Mouse (Mus musculus) testis, adult 2 months (tissue): ENCODE data around the gene Ap3d1.

Source experiments
- CTCF ChIP-seq: fragments of 200-500 bp; IDR thresholded peaks from 2 replicates; pipeline ENCODE4 v1.5.1; 2012; ENCODE audit warnings: low read depth, mild to moderate bottlenecking, inconsistent platforms, low read length, moderate library complexity; ENCODE audit not compliant: control insufficient read depth, insufficient read depth, insufficient replicate concordance
- POLR2A ChIP-seq: fragments of 200-500 bp; IDR thresholded peaks from 2 replicates; pipeline ENCODE4 v1.6.1; 2012; ENCODE audit warnings: low read depth, mild to moderate bottlenecking, inconsistent platforms, low read length, moderate library complexity; ENCODE audit not compliant: control insufficient read depth

DNA sequence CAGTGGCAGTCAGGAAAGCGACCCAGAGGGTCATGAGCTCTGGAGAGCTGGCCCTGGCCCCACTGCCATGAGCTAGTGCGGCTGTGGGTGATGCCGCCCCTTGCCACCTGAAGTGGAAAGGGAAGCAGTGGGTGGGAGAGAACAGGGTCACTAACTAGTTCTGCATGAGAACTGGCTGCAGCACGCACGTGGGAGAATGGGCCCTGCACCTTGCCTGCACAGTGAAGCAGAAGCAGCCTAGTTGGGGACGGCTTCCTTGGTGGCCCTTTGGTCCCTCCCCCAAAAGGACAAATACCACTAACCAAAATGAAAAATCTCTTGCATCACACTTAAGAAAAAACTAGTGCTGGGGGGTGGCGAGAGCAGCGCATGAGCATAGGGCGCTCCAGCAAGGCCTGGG is 43.5 kb downstream of the Ap3d1 start:
- no peak for TF ChIP-seq CTCF
- no peak for TF ChIP-seq POLR2A
